Mouse (Mus musculus): ENCODE measurements around the gene Cyb5r4. TPM values are rescaled to one million over a fixed set of nuclear protein-coding genes. Genes with fewer than 3 reads are reported as not detected.

Gene Cyb5r4
- total and polyA plus RNA-seq, 3 experiments: 37.5 to 121 (median 80.6) TPM

DNA sequence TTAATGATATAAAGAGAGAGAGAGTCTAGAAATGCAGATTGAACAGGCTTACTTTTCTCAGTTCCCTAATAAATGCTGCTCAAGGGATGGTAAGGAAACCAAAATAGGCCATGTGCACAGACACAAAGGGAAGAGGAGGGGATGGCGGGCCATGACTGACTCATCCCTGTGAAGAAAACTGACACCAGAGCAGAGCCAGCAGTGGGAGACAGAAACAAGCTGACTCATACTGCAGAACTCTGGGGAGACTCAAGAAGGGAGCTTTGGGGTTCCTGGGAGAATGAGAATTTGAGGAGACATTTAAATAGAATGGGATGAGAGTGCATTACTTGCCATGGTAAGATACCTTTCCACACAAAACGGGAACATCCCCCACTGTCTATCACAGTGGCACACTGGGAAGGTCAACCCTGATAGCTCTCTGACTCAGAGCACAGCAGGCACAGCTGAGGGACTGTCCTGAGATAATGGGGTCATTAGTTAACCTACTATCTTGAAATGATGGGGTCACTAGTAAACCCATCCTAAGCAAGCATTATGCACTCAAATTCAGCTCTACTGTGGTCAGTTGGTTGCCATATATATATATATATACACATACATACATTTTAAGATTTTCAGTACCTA, 21.7 kb upstream of the Cyb5r4 start:
- TF ChIP-seq SMC3 (IDR thresholded peaks at IDR 0.05; ENCODE audit: low read depth, low read length) (no peak), TBP (conservative IDR thresholded peaks at IDR 0.05; ENCODE audit: low read depth, low read length) (no peak), ZNF384 (IDR thresholded peaks at IDR 0.05; ENCODE audit: low read depth, low read length) (no peak), MYC (IDR thresholded peaks at IDR 0.05; ENCODE audit: low read depth, low read length) (no peak), MAZ (IDR thresholded peaks at IDR 0.05; ENCODE audit: low read depth, low read length) (no peak), CTCF (conservative IDR thresholded peaks at IDR 0.05 in 1 of 2, IDR thresholded peaks at IDR 0.05 in 1 of 2; ENCODE audit: low read depth in 2 of 2, low read length in 2 of 2) (no peak), POLR2A (IDR thresholded peaks at IDR 0.05; ENCODE audit: low read depth, low read length) (no peak), EP300 (IDR thresholded peaks at IDR 0.05; ENCODE audit: low read length) (no peak), MEF2A (IDR thresholded peaks at IDR 0.05; ENCODE audit: borderline replicate concordance, low read depth, low read length) (no peak), NRF1 (IDR thresholded peaks at IDR 0.05; ENCODE audit: low read depth, low read length) (no peak), MXI1 (IDR thresholded peaks at IDR 0.05; ENCODE audit: low read depth, low read length) (no peak), MAX (IDR thresholded peaks at IDR 0.05; ENCODE audit: low read length) (no peak), NELFE (IDR thresholded peaks at IDR 0.05; ENCODE audit: low read depth, low read length) (no peak), JUN (IDR thresholded peaks at IDR 0.05; ENCODE audit: insufficient read depth, low read depth, low read length) (no peak), USF1 (IDR thresholded peaks at IDR 0.05; ENCODE audit: low read depth, low read length) (no peak), MAFK (IDR thresholded peaks at IDR 0.05; ENCODE audit: insufficient replicate concordance, low read length) (no peak)
- H3K27ac ChIP-seq (ENCODE audit: insufficient read depth, low read depth): no peak overlapping the region
- dilution Hi-C loops (cut with MboI; ENCODE audit: extremely low pct_ligation_motif_present, extremely low pct_unique_long_range_greater_than_20kb, low sequenced_read_pairs): no loop called here
- no peaks in the 10 kb centered on the region for H3K79me2 ChIP-seq (replicated peaks; ENCODE audit: control insufficient read depth, extremely low read depth, insufficient read depth, poor library complexity, severe bottlenecking)
- no peak overlapping the region for H3K9ac ChIP-seq (ENCODE audit: insufficient read depth, low read depth)
- H3K4me1 ChIP-seq (ENCODE audit: control insufficient read depth in 1 of 2, insufficient read depth in 2 of 2): peaks cover 0 to 16% of the 10 kb centered on the region in 2 experiments; a peak in 3 of 4 replicates
- in situ Hi-C loops (cut with MboI; ENCODE audit: low pct_ligation_motif_present, low pct_unique_long_range_greater_than_20kb, low sequenced_read_pairs): no loop called here
- H3K4me2 ChIP-seq (ENCODE audit: insufficient read depth, low read depth, poor library complexity, severe bottlenecking): no peak overlapping the region
- H3K27me3 ChIP-seq (replicated peaks): no peaks in the 10 kb centered on the region
- H3K9me3 ChIP-seq (replicated peaks; ENCODE audit: low read length): peaks cover 3% of the 10 kb centered on the region
- DNase-seq (ENCODE audit: extremely low read depth): peak; percentile 12
- no peaks in the 10 kb centered on the region for H3K36me3 ChIP-seq (replicated peaks in 1 of 2; ENCODE audit: control insufficient read depth in 1 of 2, insufficient read depth in 1 of 2, low read length in 1 of 2)
- H3K4me3 ChIP-seq (replicated peaks in 1 of 3; ENCODE audit: low read depth in 2 of 3, low read length in 2 of 3, poor library complexity in 1 of 3): no peak overlapping the region

DNA sequence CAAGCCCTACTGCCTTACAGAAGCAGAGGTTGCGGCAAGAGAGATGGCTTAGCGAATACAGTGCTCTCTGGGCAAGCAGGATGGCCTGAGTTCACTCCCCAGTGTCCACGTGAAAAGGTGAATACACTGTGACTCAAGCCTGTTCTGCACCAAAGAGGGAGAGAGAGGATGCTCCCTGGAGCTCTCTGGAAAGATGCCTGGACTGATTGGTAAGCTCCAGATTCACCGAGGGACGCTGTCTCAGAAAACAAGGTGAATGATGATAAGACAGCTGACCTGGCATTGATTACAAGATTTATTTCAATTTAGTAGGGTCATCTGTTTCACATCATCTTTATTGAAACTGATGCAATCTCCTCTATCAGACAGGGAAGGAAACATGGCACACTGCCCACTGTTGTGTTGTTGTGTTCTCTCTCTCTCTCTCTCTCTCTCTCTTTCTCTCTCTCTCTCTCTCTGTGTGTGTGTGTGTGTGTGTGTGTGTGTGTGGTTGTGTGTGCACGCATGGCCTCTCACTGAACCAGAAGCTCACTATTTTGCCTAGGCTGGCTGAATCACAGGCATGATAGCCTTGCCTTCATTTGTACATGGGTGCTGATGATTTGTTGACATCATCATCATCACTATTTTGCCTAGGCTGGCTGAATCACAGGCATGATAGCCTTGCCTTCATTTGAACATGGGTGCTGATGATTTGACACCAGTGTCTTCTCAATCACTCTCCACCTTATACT, 16.9 kb upstream of the Cyb5r4 start:
- H3K36me3 ChIP-seq (replicated peaks in 1 of 2; ENCODE audit: control insufficient read depth in 1 of 2, insufficient read depth in 1 of 2, low read length in 1 of 2): no peaks in the 10 kb centered on the region
- in situ Hi-C loops (cut with MboI; ENCODE audit: low pct_ligation_motif_present, low pct_unique_long_range_greater_than_20kb, low sequenced_read_pairs) (no loop called here), dilution Hi-C loops (cut with MboI; ENCODE audit: extremely low pct_ligation_motif_present, extremely low pct_unique_long_range_greater_than_20kb, low sequenced_read_pairs) (no loop called here)
- no peak for DNase-seq (ENCODE audit: extremely low read depth)
- no peak overlapping the region for H3K4me3 ChIP-seq (replicated peaks in 1 of 3; ENCODE audit: low read depth in 2 of 3, low read length in 2 of 3, poor library complexity in 1 of 3)
- TF ChIP-seq RAD21 (IDR thresholded peaks at IDR 0.05; ENCODE audit: low read depth, low read length) (no peak), JUN (IDR thresholded peaks at IDR 0.05; ENCODE audit: insufficient read depth, low read depth, low read length) (no peak), POLR2A (IDR thresholded peaks at IDR 0.05; ENCODE audit: low read depth, low read length) (no peak), PAX5 (IDR thresholded peaks at IDR 0.05; ENCODE audit: low read length) (no peak), HCFC1 (IDR thresholded peaks at IDR 0.05; ENCODE audit: low read depth, low read length) (no peak), MAFK (IDR thresholded peaks at IDR 0.05; ENCODE audit: insufficient replicate concordance, low read length) (no peak), ZC3H11A (IDR thresholded peaks at IDR 0.05; ENCODE audit: low read depth, low read length) (no peak), ZNF384 (IDR thresholded peaks at IDR 0.05; ENCODE audit: low read depth, low read length) (no peak), USF2 (conservative IDR thresholded peaks at IDR 0.05; ENCODE audit: low read depth, low read length) (no peak), JUND (conservative IDR thresholded peaks at IDR 0.05; ENCODE audit: low read depth, low read length) (no peak), CHD2 (IDR thresholded peaks at IDR 0.05; ENCODE audit: low read length) (no peak), RCOR1 (conservative IDR thresholded peaks at IDR 0.05; ENCODE audit: low read depth, low read length) (no peak), CHD1 (IDR thresholded peaks at IDR 0.05; ENCODE audit: low read depth, low read length) (no peak), MAZ (IDR thresholded peaks at IDR 0.05; ENCODE audit: low read depth, low read length) (no peak), UBTF (IDR thresholded peaks at IDR 0.05; ENCODE audit: low read depth, low read length) (no peak), E2F4 (IDR thresholded peaks at IDR 0.05; ENCODE audit: insufficient replicate concordance, low read depth, low read length) (no peak)
- H3K4me2 ChIP-seq (ENCODE audit: insufficient read depth, low read depth, poor library complexity, severe bottlenecking): no peak overlapping the region
- H3K27me3 ChIP-seq (replicated peaks): no peaks in the 10 kb centered on the region
- no peak overlapping the region for H3K9ac ChIP-seq (ENCODE audit: insufficient read depth, low read depth)
- no peaks in the 10 kb centered on the region for H3K9me3 ChIP-seq (replicated peaks; ENCODE audit: low read length)
- peaks cover 0 to 19% of the 10 kb centered on the region in 2 experiments; a peak in 3 of 4 replicates for H3K4me1 ChIP-seq (ENCODE audit: control insufficient read depth in 1 of 2, insufficient read depth in 2 of 2)
- H3K27ac ChIP-seq (ENCODE audit: insufficient read depth, low read depth): no peak overlapping the region
- no peaks in the 10 kb centered on the region for H3K79me2 ChIP-seq (replicated peaks; ENCODE audit: control insufficient read depth, extremely low read depth, insufficient read depth, poor library complexity, severe bottlenecking)
